Mouse (Mus musculus) embryo, embryonic 11 days (tissue): ENCODE measurements around the gene Fthl17f.
"Not testable (repeated sequence)": the region's sequence is repeated elsewhere in the genome, so short reads cannot be mapped to it uniquely, and the experiment has no call there.

Experiments
- DNase-seq: peaks from one replicate; pipeline ENCODE4 v3.0.0-alpha.2; 2015

Gene Fthl17f

DNA sequence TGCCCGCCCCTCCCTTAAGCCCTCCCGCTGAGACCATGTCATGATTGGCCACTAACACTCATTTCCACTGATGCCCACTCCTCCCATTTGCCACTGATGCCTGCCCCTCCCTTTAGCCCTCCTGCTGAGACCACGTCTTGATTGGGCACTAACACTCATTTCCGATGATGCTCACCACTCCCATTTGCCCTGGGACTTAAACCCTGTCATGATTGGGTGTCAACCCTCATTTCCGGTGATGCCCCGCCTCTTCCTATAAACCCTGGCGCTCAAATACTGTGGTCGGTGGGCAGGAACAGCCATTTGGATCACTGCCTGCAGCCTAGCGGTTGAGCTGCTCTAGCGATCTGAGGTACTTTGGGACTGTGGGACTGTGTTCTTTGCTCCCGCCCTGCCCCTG is at the start of gene Fthl17f:
Gene Fthl17f (plus strand): TSS at position 301 of the 400 bp plus-strand sequence.
- not testable (repeated sequence) for DNase-seq

DNA sequence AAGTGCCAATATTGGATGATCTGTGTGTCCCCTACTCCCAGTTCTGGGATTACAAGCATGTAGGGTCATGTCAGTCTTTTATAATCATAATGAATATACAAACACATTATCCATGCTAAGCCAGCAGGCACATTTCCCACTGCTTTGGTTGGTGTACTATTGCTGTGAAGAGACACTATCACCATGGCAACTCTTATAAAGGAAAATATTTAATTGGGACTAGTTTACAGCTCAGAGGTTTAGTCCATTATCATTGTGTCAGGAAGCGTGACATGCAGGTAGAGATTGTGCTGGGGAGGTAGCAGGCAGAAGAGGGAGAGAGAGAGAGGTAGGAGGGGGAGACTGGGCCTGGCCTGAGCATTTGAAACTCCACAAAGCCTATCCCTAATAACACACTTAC is 46.7 kb upstream of the Fthl17f start:
- no peak for DNase-seq

DNA sequence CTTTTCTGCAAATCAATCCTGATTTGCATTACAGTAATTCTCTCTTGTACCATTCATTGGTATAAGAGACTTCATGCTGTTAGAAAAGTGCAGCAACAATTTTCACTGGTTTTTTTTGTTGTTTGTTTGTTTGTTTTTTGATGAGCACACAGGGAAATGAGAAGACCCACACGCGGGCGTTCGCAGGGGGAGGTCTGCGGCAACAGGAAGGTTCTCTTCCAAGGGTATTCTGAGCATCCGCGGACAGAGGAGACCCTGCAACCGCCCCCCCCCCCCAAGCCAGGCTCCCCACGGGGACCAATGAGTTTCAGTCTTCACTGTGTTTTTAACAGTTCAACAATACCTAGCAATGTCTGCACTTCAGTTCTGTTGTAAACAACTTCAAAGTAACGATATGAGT is 43.3 kb upstream of the Fthl17f start:
- DNase-seq = no peak

DNA sequence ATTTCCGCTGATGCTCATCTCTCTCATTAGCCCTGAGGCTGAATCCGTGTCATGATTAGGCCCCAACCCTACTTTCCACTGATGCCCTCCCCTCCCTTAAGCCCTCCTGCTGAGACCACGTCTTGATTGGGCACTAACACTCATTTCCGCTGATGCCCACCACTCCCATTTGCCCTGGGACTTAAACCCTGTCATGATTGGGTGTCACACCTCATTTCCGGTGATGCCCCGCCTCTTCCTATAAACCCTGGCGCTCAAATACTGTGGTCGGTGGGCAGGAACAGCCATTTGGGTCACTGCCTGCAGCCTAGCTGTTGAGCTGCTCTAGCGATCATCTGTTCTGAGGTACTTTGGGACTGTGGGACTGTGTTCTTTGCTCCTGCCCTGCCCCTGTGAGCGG is 29.6 kb upstream of the Fthl17f start, which contains the start of gene Fthl17e:
Gene Fthl17e (plus strand): TSS at position 301 of the 400 bp plus-strand sequence.
- DNase-seq = not testable (repeated sequence)

DNA sequence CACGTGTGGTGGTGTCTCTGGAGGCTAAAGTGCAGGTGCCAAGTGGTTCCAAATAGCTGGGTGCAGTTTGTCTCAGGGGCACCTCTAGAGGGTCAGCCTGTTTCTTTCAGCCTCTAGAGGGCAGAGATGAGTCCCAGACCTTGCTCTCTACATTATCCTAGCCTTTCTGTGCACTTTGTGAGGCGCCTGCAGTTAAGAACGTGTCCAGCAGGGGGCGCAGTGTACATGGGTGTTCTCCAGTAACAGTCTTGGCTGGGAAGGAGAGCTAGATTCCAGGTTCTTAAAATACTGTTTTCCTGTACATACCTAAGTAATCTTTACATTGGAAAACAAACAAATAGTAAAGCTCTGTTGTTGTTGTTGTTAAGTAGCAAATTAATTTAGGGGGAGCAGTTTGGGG is 21.2 kb upstream of the Fthl17f start:
- DNase-seq = not testable (repeated sequence)

DNA sequence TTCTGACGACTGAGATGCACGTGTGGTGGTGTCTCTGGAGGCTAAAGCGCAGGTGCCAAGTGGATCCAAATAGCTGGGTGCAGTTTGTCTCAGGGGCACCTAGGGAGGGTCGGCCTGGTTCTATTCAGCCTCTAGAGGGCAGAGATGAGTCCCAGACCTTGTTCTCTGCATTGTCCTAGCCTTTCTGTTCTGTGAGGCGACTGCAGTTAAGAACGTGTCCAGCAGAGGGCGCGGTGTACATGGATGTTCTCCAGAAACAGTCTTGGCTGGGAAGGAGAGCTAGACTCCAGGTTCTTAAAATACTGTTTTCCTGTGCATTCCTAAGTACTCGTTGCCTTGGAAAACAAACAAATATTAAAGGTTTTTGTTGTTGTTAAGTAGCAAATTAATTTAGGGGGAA is 1.9 kb upstream of the Fthl17f start:
- peak; percentile 0 for DNase-seq

DNA sequence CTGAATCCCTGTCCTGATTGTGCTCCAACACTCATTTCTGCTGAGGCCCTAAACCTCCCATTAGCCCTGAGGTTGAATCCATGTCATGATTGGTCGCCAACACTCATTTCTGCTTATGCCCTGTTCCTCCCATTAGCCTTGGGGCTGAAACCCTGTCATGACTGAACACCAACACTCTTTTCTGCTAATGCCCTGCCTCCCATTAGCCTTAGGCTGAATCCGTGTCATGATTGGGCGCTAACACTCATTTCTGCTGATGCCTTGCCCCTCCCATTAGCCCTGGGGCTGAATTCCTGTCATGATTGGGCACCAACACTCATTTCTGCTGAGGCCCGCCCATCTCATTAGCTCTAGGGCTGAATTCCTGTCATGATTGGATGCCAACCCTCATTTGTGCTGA is 714 bp upstream of the Fthl17f start:
- DNase-seq = no peak

DNA sequence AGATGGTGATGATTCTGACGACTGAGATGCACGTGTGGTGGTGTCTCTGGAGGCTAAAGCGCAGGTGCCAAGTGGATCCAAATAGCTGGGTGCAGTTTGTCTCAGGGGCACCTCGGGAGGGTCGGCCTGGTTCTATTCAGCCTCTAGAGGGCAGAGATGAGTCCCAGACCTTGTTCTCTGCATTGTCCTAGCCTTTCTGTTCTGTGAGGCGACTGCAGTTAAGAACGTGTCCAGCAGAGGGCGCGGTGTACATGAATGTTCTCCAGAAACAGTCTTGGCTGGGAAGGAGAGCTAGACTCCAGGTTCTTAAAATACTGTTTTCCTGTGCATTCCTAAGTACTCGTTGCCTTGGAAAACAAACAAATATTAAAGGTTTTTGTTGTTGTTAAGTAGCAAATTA is 14.9 kb downstream of the Fthl17f start:
- DNase-seq = peak; percentile 3

DNA sequence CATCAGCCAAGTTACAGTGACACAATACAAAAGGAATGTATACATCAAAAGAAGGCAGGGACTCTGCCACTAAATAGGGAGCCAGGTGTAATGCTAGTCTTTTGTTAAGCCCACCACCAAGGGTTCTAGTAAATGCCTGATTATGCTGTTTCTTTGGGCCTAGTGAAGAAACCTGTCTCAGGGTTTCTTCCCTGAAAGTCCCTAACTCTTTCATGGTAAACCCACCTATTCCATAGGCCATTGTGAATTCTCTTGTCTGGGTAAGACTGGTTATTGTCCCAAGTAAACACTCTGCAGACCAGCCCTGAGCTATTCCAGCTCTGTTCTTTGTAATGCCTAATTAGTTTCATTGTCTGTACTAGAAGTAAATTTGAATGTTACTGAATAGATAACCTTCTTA is 32.3 kb downstream of the Fthl17f start:
- not testable (repeated sequence) for DNase-seq

DNA sequence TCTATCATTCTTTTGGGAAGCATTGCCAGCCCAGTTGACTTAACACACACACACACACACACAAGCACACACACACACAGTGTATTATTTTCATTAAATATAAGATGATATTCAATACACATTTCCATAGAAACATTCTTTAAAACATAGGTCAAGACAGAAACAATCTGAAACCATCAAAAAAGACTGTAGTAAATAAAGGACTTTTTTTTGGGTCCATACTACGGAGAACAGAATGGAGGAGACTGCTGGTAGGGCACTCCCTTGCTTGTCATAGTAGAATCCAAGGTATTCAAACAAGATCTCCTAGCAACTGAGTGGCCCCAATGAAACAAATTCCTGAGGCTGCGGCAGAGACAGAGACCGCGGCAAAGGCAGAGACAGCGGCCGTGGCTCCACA is 41.4 kb downstream of the Fthl17f start, which contains the start of gene 4930402K13Rik:
Gene 4930402K13Rik (plus strand): TSS at position 301 of the 400 bp plus-strand sequence.
- DNase-seq = no peak

DNA sequence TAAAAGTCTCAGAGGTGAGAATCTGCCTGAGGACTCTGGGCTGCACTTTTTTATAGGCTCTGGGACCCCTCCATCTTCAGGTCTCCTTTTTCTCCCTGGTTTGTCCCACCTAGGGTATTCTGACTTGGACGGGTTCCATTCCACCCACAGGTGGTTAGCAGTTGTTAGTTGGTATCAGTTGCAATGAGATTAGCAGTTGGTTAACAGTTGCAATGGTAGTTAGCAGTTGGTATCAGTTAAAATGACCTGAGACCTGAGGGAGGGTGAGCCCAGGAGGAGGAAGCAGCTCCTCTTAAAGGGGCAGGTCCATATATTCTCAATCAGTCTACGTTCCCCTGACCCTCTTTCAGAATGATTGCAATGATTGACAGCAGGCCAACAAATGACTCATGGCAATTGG is 47.6 kb downstream of the Fthl17f start:
- DNase-seq = no peak
